Mouse (Mus musculus) adrenal gland, adult (tissue): ENCODE data around the gene Zfp523.

Experiments
- DNase-seq, 2 experiments: peaks; one replicate each; pipeline ENCODE4 v3.0.0; 2022 to 2023; ENCODE audit warnings: low spot score in 1 of 2; ENCODE audit not compliant: inconsistent age in 2 of 2

Zfp523 gene

DNA sequence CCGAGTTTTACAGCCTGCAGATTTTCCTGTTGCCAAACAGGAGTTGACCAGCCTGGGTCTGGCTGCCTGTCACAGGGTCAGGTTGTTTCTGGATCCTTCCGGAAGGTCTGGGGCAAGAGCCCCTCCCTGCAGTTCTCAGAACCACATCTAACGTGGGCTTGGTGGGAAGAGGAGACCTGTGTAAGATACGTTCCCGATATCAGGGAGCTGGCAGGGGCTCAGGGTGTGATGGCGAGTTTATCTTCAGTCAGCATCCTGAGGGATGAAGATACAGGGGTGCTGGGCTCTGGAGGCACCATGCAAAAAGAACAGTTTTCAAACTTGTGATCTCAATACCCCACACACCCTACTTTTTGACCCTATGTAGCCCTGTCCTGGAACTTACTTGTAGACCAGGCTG is 60.9 kb downstream of the Zfp523 start:
- no peak for DNase-seq

DNA sequence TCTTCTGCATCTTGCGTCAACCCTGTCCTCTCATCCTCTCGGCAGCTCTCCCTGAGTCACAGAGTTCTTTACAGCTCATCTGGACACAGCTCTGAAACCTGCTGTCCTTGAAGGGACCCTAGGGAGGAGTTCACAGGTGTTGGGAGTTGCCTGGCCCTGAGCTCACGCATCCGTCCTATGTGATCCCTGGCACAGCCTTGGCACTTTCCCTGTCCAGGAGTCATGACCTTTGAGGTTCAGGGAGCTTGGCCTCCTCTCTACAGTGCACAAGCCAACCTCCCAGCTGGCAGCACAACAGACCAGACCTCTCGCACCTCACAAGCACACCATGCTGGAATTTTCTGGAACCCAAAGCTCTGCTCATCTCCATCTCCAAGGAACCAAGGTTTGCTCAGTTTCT is 63.9 kb downstream of the Zfp523 start:
- DNase-seq = no peak

DNA sequence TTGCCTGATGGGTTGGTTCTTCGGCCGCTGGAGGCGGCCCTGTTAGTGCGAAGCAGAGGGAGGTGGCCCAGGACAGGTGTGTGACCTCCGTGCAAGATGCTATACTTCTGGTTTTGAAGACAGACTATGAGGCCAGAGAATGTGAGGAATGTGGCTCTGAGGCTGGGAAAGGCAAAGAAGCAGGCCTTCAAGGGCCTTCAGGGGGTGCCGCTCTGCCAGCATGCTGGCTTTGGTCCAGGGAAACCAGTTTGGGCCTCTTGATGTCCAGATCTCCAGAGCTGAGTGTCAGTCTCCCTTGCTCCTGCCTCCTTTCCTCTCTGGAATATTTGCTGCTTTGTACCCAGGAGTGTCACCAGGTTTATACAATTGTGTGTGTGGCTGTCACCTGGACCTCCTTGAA is 65.4 kb downstream of the Zfp523 start:
- peak in 1 of 2 experiments; percentile 72 for DNase-seq

DNA sequence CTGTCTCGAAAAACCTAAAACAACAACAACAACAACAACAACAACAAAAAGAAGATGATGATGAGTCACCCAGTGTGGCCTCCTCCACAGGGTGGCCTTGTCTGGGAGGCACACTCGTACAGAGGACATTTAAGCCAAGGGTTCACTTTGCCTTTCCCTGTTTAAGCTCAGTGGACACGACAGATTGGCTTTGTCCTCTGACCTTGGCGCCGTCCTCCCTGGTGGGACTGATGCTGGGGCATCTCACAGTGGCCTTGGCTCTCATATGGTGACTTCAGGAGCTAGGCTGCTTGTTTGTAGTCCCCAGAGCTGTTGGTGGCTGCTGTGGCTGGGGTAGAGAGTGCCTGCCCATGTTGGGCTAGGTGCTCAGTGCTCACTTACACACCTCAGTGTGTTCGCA is 67.3 kb downstream of the Zfp523 start:
- DNase-seq = peak in 1 of 2 experiments; percentile 74

DNA sequence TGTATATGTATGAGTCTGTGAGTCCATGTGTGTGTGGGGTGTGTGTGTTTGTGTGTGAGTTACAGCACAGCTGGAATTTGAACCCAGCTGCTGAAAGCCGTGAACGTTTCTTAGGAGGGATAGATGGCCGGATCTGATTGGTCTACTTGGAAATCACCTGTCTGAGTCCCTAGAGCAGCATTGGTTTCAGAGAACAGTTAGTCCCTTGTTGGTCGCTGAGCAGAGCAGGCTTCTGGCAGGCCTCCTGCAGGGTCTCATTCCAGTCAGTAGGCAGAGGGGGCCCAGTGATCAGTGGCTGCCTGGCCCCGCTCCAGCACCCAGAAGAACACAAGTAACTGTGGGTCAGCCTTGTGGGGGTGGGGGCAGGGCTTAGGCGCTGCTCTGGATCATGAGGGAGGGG is 67.8 kb downstream of the Zfp523 start:
- DNase-seq = no peak

DNA sequence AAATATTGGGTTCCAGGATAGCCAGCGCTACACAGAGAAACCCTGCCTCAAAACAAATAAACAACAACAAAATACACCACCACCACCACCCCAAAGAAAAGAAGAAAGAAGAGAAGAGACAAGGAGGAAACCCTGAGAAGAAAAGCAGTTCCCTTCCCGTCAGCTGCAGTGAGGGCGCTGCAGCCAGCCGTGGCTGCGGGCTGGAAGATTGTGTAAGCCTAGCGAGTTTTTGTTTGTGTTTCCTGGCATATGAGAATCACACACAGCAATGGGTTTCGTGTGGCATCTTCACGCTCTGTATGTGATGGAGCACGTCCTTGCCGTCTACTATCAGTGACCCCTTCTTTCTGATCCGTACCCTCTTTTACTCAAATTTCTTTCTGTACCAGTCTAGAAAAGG is 69.7 kb downstream of the Zfp523 start:
- DNase-seq = no peak

DNA sequence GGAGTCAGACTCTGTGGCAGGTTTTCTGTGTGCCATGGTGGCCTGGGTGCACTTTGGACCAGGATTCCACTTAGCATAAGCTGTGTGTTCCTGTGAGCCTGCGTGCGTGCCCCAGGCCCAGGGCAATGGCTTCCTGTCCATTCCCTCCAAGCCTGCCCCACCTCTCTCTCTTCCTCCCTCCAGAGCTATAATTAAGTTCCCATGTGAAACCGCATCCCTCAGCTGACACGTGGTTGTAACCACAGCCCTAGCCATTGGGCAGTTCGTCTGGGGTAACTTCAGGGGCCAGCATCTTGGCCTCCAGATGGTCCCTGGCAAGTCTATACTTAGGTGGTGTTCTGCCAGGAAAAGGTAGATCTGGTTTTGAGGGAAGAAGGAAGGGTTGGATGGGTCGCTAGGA is 70.7 kb downstream of the Zfp523 start:
- no peak for DNase-seq

DNA sequence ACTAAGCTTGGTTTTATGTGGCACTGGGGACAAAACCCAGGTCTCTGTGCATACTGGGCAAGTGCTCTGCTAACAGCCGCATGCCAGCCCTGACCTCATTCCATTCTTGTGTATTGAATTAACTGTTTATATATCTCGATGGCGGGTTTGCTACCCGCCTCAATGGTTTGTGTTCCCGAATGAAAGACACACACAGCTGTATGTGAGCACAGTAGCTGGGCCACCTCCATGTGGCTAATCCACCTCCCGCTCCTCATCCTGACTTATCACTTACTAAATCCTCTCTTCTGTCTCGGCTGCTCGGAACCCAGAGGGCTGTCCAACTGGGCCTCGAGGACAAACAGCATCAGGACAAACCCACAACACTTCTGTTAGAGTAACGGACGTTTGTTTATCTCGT is 72.1 kb downstream of the Zfp523 start:
- DNase-seq = no peak

DNA sequence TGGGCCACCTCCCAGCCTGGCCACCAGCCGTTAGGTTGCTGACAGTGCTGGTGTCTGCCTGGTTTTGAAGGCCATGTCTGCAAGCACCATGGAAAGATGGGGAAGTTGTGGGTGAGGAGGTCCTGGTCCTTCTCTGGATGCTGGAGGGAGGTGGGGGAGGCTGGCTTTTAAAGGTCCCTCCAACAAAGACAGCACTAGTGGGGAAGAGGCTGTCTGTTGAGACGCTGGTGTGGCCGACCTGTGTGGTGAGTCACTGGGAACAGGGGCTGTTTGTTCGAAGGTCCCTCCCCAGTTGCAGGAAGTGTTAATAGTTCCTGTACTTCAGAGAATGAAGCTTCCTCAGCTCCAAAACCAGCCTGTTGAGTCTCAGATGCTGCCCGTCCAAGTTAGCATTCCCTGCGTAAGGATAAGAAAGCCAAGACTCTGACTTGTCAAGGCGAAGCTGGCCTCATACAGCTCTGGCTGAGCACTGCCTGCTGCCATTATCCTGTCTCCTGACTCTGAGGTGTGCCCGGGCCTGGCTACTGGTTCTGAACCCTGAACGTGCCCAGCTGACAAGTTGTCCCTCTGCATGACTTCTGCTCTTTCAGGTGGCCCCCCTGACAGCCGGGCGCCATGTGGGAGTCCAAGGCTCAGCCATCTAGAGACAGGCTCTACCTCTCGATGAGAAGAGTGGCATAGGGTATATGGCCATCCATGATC is 74.8 kb downstream of the Zfp523 start:
- no peak for DNase-seq

DNA sequence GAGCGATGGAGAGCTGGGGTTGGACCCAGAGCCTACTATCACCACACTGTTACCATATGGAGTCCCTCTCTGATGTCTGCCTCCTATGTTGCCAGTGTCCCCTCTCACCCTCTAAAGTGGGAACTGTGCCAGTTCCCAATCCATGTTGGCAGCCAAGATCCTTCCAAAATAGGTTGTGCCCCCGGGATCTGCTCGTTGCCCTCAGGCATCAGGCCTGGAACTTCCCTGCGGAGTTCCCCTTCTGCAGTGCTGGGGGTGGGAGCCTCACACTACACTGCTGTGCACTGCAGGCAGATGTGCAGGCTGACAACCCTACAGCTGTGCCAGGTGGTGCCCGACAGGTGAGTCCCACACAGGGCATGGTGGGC is 75.3 kb downstream of the Zfp523 start:
- DNase-seq = no peak

DNA sequence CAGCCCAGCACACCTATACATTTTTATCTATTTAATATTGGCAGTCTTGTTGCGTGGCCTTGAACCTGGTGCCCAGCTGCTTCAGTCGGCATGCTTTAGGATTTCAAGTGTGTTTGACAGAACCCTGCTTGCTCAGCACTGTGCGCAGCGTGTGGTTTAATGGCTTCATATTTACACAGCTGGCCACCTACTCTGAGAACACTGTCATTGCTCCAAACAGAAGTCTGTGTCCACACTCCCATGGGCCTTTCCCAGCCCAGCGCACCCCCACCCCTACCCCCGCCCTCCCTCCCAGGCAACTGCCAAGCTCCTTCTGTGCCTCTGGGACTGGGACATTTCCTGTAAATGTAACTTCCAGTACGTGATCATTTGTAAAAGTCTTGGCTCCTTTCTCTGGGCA is 76.3 kb downstream of the Zfp523 start:
- no peak for DNase-seq

DNA sequence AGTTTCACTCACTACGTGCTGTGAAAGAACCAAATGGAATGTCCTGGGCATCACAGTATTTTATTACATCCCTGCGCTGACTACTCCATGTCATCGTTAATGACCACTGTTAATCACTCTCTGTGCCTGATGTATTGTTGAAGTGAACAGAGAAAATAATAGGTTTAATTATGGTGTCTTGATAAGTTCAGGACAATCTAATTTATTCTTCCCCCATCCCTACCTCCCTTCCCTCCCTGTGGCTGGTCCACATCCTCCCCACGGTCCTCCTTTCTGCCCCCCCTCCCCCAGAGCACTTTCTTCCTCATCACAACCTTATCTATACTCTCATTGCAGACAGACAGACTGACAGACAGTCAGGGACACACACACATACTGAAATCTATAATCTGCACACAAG is 77.9 kb downstream of the Zfp523 start:
- no peak for DNase-seq
